Mouse (Mus musculus) monocyte, adult 2 months (primary cell): ENCODE measurements around the gene Etfrf1.

Experiments used
- DNase-seq, 2 experiments: peaks; one replicate each; pipeline ENCODE4 v3.0.0; 2022; ENCODE audit warnings: low spot score in 2 of 2, low read depth in 1 of 2

Gene Etfrf1

DNA sequence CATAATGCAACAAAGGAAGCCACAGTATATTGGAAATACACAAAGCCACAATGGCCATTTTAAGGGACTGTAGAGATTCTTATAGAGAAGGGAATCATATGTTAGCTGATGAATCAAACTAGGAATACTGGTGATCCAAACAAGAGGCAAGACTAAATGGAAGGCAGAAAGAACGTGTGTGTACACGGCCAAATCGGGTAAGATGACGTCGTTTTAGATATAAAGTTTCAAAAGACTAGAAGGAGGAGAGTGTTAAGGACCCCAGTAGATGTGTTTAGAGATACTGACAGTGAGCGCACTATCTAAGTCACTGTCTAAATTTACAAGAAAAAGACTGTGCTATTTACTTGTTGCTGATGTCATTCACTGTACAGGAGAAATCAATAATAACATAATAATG lies 13.3 kb downstream of the Etfrf1 start:
- DNase-seq: no peak

DNA sequence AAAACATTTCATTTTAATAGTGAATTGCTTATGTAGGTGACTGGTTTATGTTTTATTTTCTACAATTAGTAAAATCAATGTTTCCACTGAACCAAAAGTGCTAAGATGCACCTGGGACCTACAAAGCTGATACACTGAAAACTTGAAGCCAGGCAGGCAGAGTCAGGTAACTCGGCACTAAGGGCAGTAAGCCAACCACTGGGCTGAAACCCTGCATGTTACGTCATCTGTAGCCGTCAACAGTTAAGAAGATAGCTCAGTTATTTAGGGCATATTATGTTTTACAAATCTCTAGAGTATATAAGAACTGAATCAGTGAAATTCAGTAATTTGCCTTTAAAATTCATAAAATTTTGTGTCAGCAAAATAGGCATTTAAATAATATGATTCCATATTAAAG lies 15.4 kb downstream of the Etfrf1 start:
- DNase-seq: no peak

DNA sequence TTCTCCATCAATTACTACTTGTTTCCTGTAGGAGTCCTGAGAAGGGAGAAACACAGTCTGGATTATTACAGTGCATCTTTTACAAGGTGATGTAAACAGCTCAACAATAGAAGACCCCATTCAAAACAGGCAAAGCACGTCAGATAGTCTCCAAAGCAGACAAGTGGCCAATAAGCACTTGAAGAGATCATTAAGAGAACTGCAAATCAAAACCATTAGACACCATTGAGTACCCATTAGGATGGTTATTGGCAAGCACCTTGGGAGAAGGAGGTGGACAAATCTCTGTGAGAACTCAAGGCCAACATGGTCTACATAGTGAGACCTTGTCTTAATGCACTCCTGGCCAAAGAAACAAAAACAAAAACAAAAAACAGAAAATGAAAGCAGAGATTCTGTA lies 23.5 kb downstream of the Etfrf1 start:
- no peak for DNase-seq

DNA sequence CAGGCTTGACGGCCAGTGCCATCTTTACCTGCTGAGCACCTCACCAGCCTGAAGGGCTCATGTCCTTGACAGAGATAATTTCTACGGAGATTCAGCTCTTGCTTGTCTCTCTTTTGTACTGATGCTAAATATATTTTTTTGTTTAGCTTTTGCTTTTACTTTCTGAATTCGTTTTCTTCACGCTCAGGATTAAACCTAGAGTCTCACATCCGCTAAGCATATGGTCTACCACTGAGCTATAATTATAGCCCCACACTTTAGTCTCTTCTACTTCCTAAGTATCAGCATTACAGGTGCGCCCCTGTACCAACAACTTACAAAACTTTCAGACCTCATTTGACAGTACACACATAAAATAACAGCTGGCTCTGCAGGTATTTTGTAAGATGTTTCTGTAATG lies 24.4 kb downstream of the Etfrf1 start:
- no peak for DNase-seq

DNA sequence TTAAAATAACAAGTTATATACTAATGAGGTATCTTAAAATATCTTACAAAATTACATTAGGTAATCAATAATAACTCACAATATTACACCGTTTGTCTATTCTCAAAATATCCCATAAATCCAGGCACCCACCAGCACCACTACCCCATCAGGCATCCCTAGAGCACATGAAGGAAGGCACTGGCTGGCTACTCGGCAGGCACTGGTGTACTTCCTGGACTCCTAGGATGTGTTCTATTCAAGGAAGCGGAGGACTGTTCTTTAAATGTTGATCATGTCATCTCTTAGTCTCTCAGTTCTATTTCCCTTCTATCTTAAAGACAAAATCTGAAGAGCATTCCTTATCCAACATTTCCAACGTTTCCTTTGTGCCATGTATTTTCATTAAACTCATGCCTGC lies 26.2 kb downstream of the Etfrf1 start:
- no peak for DNase-seq

DNA sequence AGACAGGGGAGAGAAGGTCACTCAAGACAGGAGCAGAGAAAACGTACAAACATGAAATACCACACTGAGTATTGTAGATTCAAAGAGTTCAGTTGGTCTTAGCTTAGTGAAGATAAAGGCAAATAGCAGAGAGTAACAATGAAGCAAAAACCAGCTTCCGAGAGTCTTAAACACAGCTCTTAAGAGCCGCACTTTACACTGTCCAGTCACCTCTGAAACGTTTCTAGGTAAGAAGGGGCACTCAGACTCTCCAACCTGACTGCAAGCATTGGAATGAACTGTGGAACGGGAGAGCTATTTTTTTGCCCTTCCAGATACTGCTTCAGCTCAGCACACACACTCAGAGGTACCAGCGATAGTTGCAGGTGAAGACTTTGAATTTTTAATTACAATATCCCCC lies 29.4 kb downstream of the Etfrf1 start:
- no peak for DNase-seq

DNA sequence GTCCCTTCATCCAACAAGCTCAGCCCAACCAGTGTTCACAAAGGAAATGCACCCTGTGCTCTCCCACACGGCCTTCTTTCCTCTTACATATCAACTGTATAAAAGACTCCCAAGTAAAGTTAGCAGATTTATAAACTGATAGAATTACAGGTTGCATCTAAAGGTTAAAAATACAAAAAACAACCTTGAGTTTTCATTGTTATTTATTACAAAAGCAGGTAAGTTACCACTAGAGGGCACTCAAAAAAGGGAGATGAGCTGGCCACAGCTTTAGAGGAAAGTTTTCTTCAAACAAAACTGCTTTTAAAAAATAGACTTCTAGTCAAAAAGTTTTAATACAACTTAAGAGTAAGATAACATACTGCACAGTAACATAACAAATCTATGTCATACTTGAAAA lies 31.6 kb downstream of the Etfrf1 start:
- no peak for DNase-seq

DNA sequence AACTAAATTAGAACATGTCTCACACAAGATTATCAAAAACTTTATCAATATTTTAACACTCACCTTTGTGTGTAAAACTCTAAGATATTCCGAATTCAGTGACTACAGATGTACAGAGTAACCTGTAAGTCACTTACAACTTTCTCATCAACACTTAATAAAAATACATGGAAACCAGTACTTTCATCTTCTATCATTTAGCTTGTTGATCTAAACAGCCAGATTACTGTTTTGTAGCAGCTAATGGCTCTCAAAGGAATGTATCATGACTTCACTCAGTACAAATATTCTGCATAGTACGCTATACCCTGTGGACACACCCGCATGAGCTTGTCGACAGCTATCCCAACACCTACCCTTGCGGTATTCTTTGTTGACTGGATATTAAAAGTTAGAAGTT lies 35.9 kb downstream of the Etfrf1 start:
- no peak for DNase-seq

DNA sequence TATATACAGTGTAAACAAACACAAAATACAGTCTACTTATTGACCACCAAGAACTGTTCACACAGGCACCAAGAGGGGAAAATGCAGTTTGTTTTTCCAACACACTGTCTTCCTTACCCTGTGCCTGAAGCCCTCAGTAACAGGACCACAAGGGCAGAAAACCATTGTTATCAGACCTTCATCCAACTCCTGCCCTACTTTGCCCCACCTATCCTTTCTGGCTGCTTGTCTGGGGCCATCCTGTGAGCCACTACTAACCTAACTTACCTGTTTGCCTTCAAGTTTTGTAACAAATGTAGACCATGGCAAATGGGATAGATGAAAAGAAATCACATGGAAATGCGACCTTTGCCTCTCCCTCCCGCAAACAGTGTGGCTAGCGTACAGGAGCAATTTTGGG lies 37.0 kb downstream of the Etfrf1 start:
- DNase-seq: no peak

DNA sequence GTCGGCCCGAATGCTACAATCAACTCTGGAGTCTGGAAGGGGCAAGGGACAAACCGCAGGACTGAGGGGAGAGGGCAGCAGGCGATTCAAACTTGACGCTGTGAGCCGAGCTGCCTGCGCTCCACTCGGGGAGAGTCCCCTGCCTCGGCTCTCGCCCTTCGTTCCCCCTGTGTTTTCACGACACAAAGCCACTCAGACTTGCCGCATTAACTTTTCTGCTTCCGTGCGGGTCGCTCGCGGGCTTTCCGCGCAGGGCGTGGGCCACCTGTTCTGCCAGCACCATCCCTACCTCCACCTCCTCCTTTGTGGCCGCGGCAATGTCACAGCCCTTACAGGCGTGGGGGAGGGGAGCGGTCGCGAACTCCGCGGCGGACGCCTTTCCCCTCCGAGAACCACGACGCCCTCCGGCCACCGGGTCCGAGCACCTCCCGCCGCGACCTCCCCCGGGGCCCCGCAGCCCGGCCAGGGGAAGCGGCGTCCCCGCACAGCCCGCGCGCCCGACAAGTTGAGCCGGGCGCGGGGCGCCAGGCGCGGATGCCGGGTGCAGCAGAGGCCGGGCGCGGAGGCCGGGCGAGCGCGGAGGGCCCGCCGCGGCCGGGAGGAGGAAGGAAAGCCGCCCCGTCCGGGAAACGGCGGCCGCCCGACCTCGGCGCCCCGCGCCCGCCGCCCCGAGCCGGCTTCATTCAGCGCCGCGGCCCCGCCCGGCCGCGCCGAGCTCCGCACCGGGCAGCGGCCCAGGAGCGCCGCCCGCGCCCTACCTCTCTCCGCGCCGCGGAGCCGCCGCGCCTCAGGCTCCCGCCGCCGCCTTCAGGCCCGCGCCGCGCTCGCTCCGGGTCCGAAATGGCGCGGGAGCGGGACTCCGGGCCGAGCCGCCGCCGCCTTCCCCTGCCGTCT lies 38.6 kb downstream of the Etfrf1 start:
- DNase-seq: peak in 1 of 2 experiments; percentile 45

DNA sequence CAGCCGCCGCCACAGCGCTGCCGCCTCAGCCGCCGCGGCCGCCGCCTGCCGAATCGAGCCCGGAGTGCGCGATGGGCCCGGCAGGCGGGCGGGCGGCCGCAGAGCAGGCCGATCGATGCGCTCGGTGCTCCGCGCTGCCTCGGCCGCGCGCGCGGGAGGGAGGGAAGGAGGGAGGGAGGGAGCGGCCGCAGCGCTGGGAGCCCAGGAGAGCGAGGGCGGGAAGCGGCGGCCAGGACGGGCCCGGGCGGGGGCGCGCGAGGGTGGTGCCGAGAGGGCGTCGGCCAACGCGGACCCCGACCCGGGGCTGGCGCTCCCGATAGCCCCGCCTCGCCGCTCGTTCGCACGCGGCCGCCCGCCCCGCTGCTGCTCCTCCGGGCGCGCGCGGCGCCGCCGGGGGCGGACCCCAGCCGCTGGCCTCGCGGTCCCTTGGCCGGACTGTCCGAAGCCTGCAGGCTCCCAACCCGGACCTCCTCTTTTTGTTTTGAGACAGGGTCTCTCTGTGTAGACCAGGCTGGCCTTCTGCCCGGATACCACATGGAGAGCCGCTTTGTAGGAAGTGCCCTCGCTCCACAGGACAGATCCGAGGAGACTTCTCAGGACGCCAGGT lies 39.4 kb downstream of the Etfrf1 start, which contains the start of gene Kras:
Gene Kras (minus strand): TSS at position 55 of the 607 bp plus-strand sequence.
- peak; percentile 73 to 83 for DNase-seq

DNA sequence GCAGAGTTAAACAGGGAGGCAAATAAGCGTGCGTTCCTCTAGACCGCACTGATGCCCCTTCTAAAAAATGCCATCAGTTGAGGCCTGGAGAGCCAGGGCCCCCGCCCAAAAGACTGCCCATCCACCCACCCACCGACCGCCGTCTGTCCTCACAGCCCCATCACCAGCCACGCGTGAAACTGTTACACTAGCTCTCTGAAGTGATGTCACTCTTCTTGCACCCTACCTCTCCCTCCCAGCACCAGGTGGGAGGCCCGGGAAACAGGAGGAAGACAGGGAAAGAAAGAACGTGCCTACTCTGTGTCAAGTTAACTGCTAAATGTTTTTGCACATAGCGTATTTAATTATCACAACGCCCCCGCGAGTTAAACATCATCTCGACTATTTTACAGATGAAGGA lies 39.9 kb downstream of the Etfrf1 start:
- DNase-seq: no peak

DNA sequence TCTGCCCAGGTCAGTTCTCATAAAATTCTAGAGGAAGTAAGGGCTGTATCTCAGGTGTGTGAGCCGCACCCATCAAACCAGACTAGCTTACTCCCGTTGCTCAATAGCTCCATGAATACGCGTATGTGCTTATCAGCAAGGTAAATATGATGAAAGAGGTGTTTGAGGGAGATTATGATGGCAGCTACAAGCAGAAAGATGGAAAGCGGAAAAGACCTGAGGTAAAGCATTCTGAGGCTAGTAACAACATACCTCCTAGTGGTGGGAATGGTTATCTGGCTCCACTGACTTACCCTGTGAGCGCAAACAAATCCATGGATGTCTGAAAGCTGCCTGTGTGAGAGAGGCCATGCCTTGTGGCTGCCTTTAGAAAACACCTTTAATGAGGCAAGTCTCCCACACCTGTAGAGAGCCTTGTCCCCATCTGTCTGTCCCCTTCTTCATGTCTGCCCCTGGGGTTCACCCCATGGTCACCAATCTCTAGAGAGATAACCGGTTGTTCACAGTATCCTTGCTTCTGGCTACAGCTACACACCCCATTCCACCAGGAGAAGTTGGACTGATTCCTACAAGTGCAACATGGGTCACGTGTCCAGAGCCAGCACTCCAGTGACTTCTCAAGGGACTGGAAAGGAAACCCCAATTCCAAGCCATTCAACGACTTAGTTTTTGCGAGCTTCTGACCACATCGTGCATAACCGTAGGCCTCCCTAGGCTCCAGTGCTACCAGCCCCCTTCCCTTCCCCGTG lies 45.2 kb downstream of the Etfrf1 start:
- no peak for DNase-seq

DNA sequence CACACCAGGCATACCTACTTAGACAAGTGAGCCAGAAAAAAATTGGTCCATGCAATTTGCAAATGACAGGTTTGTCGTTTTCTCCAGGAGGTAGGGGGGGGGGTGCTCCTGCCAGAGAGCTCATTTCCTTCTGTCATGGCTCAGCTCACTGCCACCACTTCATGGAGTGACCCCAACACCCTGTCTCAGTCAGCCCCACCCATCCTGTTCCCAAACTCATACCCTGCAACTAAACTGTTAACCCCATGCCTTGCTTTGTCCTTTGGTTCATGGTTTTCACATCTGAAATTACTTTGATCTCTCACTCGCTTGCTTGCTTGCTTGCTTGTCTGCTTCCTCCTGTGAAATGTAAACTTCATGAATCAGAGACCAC lies 45.8 kb downstream of the Etfrf1 start:
- DNase-seq: no peak

DNA sequence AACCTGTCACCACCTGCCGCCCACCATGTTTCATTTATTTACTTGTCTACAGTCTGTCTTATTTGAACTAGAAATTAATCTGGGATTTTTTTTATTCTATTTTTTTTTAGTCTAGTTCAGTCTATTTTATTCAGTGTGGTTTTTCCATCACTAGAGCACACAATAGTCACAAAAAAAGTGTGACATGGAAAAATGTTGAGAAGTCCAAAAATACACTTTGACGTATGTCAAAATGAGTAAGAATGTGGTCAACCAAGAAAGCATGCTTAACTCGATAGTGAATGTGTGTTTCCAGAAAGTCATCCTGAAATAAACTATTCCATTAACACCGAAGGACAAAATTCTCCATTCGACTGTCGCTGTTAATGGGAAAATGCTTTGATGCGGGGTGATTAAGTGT lies 51.4 kb downstream of the Etfrf1 start:
- no peak for DNase-seq
